Mouse (Mus musculus) spleen, adult 2 months (tissue): ENCODE results near the gene Tbx3. TPM values are rescaled to one million over a fixed set of nuclear protein-coding genes. Genes with fewer than 3 reads are reported as not detected.

Experiments
- DNase-seq, 2 experiments: peaks; one replicate each; pipeline versions ENCODE4 v3.0.0 to v3.0.0-alpha.2; 2012 to 2021; ENCODE audit warnings: low spot score in 2 of 2, low read depth in 1 of 2
- H3K27ac ChIP-seq: fragments of 200-500 bp; 2 replicates; pipeline ENCODE4 v1.5.1; 2012; ENCODE audit warnings: low read length, inconsistent platforms; ENCODE audit not compliant: insufficient read depth
- H3K27me3 ChIP-seq: fragments of 200-500 bp; 2 replicates; pipeline ENCODE4 v1.6.1; 2012; ENCODE audit warnings: mild to moderate bottlenecking, moderate library complexity, low read length, inconsistent platforms; ENCODE audit not compliant: control insufficient read depth, insufficient read depth
- H3K36me3 ChIP-seq: fragments of 200-500 bp; 2 replicates; pipeline ENCODE4 v1.6.1; 2012; ENCODE audit warnings: mild to moderate bottlenecking, low read length, inconsistent platforms; ENCODE audit not compliant: control insufficient read depth, insufficient read depth
- H3K4me1 ChIP-seq: fragments of 200-500 bp; 2 replicates; pipeline ENCODE4 v1.6.1; 2011; ENCODE audit warnings: inconsistent platforms; ENCODE audit not compliant: control insufficient read depth, insufficient read depth, insufficient read length
- H3K4me3 ChIP-seq: fragments of 200-500 bp; 2 replicates; pipeline ENCODE4 v1.5.1; 2011; ENCODE audit warnings: mild to moderate bottlenecking, inconsistent platforms; ENCODE audit not compliant: insufficient read depth, insufficient read length; ENCODE audit errors: extremely low read depth
- CTCF ChIP-seq: fragments of 200-500 bp; IDR thresholded peaks from 2 replicates; pipeline ENCODE4 v1.5.1; 2011; ENCODE audit warnings: mild to moderate bottlenecking, inconsistent platforms; ENCODE audit not compliant: insufficient read depth, insufficient read length, insufficient replicate concordance; ENCODE audit errors: extremely low read depth
- POLR2A ChIP-seq: fragments of 200-500 bp; IDR thresholded peaks from 2 replicates; pipeline ENCODE4 v1.6.1; 2011; ENCODE audit warnings: low read depth, low read length, inconsistent platforms
- WGBS: fragments of 180-500 bp; shearing (Covaris S2); methylation state at CpG from one replicate; pipeline ENCODE4 v1.1.7; 2018; 5-methylcytosine and 5-hydroxymethylcytosine counted together
- polyA plus RNA-seq: library from polyadenylated mRNA; depleted of rRNA; stranded (reverse); fragments of >200 nt; gene quantifications from 2 replicates; pipeline ENCODE4 v1.2.3, GENCODE M21; 2012

Tbx3 gene
- polyA plus RNA-seq, 1 experiment = 0.88 TPM

- 24% methylated on average over 13 of the region's 13 CpGs for WGBS
- DNase-seq = no peak
Measured at GRCm38 (mm10) chr5:119667356-119667940, 3.0 kb upstream of the Tbx3 start.

GRCm38 (mm10) chr5:119668191-119668912 lies 2.1 kb upstream of the Tbx3 start:
- Histone ChIP-seq H3K27me3 (peaks cover 18% of the 10 kb centered on the region), H3K4me3 (no peak overlapping the region), H3K4me1 (no peaks in the 10 kb centered on the region), H3K27ac (no peak overlapping the region), H3K36me3 (no peaks in the 10 kb centered on the region)
- TF ChIP-seq CTCF (no peak), POLR2A (no peak)
- DNase-seq = no peak
- 13% methylated on average over 33 of the region's 34 CpGs for WGBS

More at GRCm38 (mm10) chr5:119667356-119667940, 3.0 kb upstream of the Tbx3 start:
- peaks cover 21% of the 10 kb centered on the region for H3K27me3 ChIP-seq
- H3K4me1 ChIP-seq = no peaks in the 10 kb centered on the region
- H3K36me3 ChIP-seq = no peaks in the 10 kb centered on the region
- H3K4me3 ChIP-seq = no peak overlapping the region
- TF ChIP-seq POLR2A = no peak
- TF ChIP-seq CTCF = no peak
- no peak overlapping the region for H3K27ac ChIP-seq

- Histone ChIP-seq H3K4me3 (no peak overlapping the region), H3K27ac (no peak overlapping the region), H3K27me3 (peaks cover 16% of the 10 kb centered on the region), H3K4me1 (no peaks in the 10 kb centered on the region), H3K36me3 (no peaks in the 10 kb centered on the region)
- no peak for DNase-seq
- TF ChIP-seq POLR2A (no peak), CTCF (no peak)
- WGBS = 20% methylated on average over 18 of the region's 18 CpGs
Measured at GRCm38 (mm10) chr5:119668913-119669411, 1.5 kb upstream of the Tbx3 start.

- Histone ChIP-seq H3K27me3 (peaks cover 16% of the 10 kb centered on the region), H3K4me1 (no peaks in the 10 kb centered on the region), H3K27ac (peak overlapping the region; percentile 61), H3K4me3 (no peak overlapping the region), H3K36me3 (no peaks in the 10 kb centered on the region)
- DNase-seq = no peak
- TF ChIP-seq POLR2A (no peak), CTCF (no peak)
- whole genome bisulfite sequencing = 4% methylated on average over 61 of the region's 61 CpGs
Measured at GRCm38 (mm10) chr5:119669741-119670565, 516 bp upstream of the Tbx3 start.

- 3% methylated on average over 40 of the region's 40 CpGs for WGBS
- Histone ChIP-seq H3K4me1 (no peaks in the 10 kb centered on the region), H3K27ac (0 out of 2 replicates have a peak overlapping the region, but pooled peaks have one; percentile 38), H3K4me3 (no peak overlapping the region; the same call in 1 of the 2 replicates), H3K36me3 (no peaks in the 10 kb centered on the region), H3K27me3 (peaks cover 13% of the 10 kb centered on the region; the same call in 1 of the 2 replicates)
- TF ChIP-seq POLR2A (no peak), CTCF (no peak)
- DNase-seq = no peak
Measured at GRCm38 (mm10) chr5:119671124-119671801, 794 bp downstream of the Tbx3 start.

GRCm38 (mm10) chr5:119671965-119672347 lies 1.5 kb downstream of the Tbx3 start:
- Histone ChIP-seq H3K27ac (peak overlapping the region; percentile 38; the same call in 1 of the 2 replicates), H3K4me3 (peak overlapping the region; percentile 34; the same call in 1 of the 2 replicates), H3K27me3 (peaks cover 13% of the 10 kb centered on the region; the same call in 1 of the 2 replicates), H3K4me1 (no peaks in the 10 kb centered on the region), H3K36me3 (no peaks in the 10 kb centered on the region)
- no peak for TF ChIP-seq CTCF
- no peak for TF ChIP-seq POLR2A
- DNase-seq = no peak
- WGBS = 3% methylated on average over 23 of the region's 23 CpGs
